Mouse (Mus musculus) frontal cortex, adult (tissue): Measurements from ENCODE around the gene Cyp46a1.

Experiments used
- ATAC-seq: cut with Nextera tagmentation; 2 replicates; pipeline ENCODE4 v1.9.2; 2017; ENCODE audit warnings: mild to moderate bottlenecking, moderate library complexity, mixed read lengths; ENCODE audit not compliant: low TSS enrichment

Cyp46a1 gene

GRCm38 (mm10) chr12:108398681-108399080, 64.5 kb downstream of the Cyp46a1 start:
- no peak for ATAC-seq

- no peak for ATAC-seq
These were observed 65.0 kb downstream of the Cyp46a1 start for GRCm38 (mm10) chr12:108399191-108399590.

GRCm38 (mm10) chr12:108400951-108401350, 66.8 kb downstream of the Cyp46a1 start:
- ATAC-seq, result no peak

- peak; percentile 83 for ATAC-seq
These were observed 69.8 kb downstream of the Cyp46a1 start for GRCm38 (mm10) chr12:108403957-108404356.

- no peak for ATAC-seq
These were observed 74.9 kb downstream of the Cyp46a1 start for GRCm38 (mm10) chr12:108409100-108409499.

GRCm38 (mm10) chr12:108410416-108411208, 76.4 kb downstream of the Cyp46a1 start:
- ATAC-seq, result peak; percentile 32; the same call in 1 of the 2 replicates
